Mouse (Mus musculus) small intestine, adult 2 months (tissue): ENCODE data around the gene Hps5. TPM values are rescaled to one million over a fixed set of nuclear protein-coding genes. Genes with fewer than 3 reads are reported as not detected.
"Not testable (repeated sequence)": the region's sequence is repeated elsewhere in the genome, so short reads cannot be mapped to it uniquely, and the experiment has no call there.

ENCODE experiments used
- H3K27ac ChIP-seq: fragments of 200-500 bp; 2 replicates; pipeline ENCODE4 v1.5.1; 2012; ENCODE audit warnings: low read depth, low read length, control low read depth, inconsistent platforms; ENCODE audit not compliant: insufficient read depth
- H3K27me3 ChIP-seq: fragments of 200-500 bp; 2 replicates; pipeline ENCODE4 v1.6.1; 2012; ENCODE audit warnings: mild to moderate bottlenecking, moderate library complexity, low read length, inconsistent platforms; ENCODE audit not compliant: control insufficient read depth, insufficient read depth
- H3K36me3 ChIP-seq: fragments of 200-500 bp; 2 replicates; pipeline ENCODE4 v1.6.1; 2012; ENCODE audit warnings: mild to moderate bottlenecking, low read length, control low read depth, inconsistent platforms; ENCODE audit not compliant: control insufficient read depth, insufficient read depth
- H3K4me1 ChIP-seq: fragments of 200-500 bp; 2 replicates; pipeline ENCODE4 v1.6.1; 2012; ENCODE audit warnings: low read length, inconsistent platforms, mixed read lengths; ENCODE audit not compliant: control insufficient read depth, insufficient read depth, insufficient read length
- H3K4me3 ChIP-seq: fragments of 200-500 bp; 2 replicates; pipeline ENCODE4 v1.5.1; 2012; ENCODE audit warnings: low read depth, mild to moderate bottlenecking, control low read depth, inconsistent platforms, low read length, moderate library complexity
- CTCF ChIP-seq: fragments of 200-500 bp; IDR thresholded peaks from 2 replicates; pipeline ENCODE4 v1.5.1; 2012; ENCODE audit warnings: low read depth, mild to moderate bottlenecking, control low read depth, inconsistent platforms, low read length, moderate library complexity, mixed read lengths; ENCODE audit not compliant: insufficient replicate concordance, insufficient read length; ENCODE audit errors: extremely low read depth
- POLR2A ChIP-seq: fragments of 200-500 bp; IDR thresholded peaks from 2 replicates; pipeline ENCODE4 v1.6.1; 2012; ENCODE audit warnings: low read depth, mild to moderate bottlenecking, control low read depth, inconsistent platforms, low read length, moderate library complexity
- WGBS: fragments of 180-500 bp; shearing (Covaris S2); methylation state at CpG from one replicate; pipeline ENCODE4 v1.1.7; 2018; 5-methylcytosine and 5-hydroxymethylcytosine counted together
- polyA plus RNA-seq: library from polyadenylated mRNA; depleted of rRNA; stranded (reverse); fragments of >200 nt; gene quantifications from 2 replicates; pipeline ENCODE4 v1.2.3, GENCODE M21; 2012

The Hps5 gene
- polyA plus RNA-seq, 1 experiment, result 22.7 TPM

DNA sequence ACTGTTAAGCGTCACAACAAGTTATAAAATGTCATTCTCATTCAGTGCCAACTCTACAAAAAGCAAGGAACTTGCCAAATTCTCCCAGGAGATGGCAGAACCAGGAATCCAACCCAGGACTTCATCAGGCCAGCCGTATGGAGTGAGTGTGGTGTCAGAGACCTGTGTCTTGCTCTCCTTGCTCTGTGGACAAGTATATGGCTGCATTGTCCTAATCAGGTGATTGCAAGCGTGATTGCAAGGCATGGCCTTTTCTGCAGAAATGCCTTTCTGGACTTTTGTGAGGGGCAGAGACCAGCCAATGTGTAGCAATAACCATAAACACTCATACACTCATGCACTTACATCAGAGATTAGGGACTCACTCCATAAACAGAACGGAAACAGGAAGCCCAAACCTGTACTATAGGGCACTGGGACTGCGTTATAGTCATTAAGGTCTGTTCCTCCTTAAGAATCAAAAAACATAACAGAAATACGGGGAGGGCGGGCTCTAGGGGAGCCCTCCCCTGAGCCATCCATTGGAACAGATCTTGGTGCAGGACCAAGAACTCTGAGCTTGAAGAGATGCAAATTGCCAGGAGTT, 37.9 kb upstream of the Hps5 start:
- H3K27me3 ChIP-seq, result no peaks in the 10 kb centered on the region
- peak overlapping the region; percentile 98 for H3K27ac ChIP-seq
- 24% methylated on average over 7 of the region's 7 CpGs for WGBS
- TF ChIP-seq CTCF (no peak), POLR2A (no peak)
- H3K4me3 ChIP-seq, result no peak overlapping the region
- peaks cover 52% of the 10 kb centered on the region for H3K4me1 ChIP-seq
- no peaks in the 10 kb centered on the region for H3K36me3 ChIP-seq

- TF ChIP-seq CTCF (no peak), POLR2A (peak; percentile 19; the same call in 1 of the 2 replicates)
- Histone ChIP-seq H3K27me3 (no peaks in the 10 kb centered on the region), H3K4me1 (peaks cover 48% of the 10 kb centered on the region), H3K27ac (peak overlapping the region; percentile 98), H3K36me3 (no peaks in the 10 kb centered on the region), H3K4me3 (no peak overlapping the region)
- 17% methylated on average over 6 of the region's 6 CpGs for WGBS
Observed at GRCm38 (mm10) chr7:46833266-46833665, 37.4 kb upstream of the Hps5 start.

DNA sequence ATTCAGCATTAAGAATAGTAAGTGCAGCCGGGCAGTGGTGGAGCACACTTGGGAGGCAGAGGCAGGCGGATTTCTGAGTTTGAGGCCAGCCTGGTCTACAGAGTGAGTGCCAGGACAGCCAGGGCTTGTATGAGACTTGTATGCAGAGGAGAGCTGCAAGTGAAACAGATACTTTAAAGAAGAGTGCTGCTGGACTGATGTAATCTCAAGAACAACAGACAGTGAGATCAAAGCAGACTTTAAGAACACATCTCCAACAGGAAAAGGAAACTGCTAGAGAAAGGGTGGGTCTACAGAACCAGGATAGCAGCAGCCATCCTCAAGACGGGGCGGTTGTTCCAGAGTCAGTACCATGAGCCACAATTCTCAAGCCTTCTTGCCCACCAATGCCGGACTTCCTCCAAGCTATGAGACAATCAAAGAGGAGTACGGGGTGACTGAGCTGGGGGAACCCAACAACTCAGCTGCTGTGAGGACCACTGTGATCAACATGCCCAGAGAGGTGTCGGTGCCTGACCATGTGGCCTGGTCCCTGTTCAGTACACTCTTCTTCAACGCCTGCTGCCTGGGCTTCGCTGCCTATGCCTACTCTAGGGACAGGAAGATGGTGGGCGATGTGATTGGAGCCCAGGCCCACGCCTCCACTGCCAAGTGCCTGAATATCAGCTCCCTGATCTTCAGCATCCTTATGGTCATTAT, 36.4 kb upstream of the Hps5 start:
- Histone ChIP-seq H3K27ac (peak overlapping the region; percentile 95), H3K4me1 (peaks cover 45% of the 10 kb centered on the region)
- not testable (repeated sequence) for H3K36me3 ChIP-seq, H3K27me3 ChIP-seq, H3K4me3 ChIP-seq
- WGBS, result 92% methylated on average over 11 of the region's 11 CpGs

DNA sequence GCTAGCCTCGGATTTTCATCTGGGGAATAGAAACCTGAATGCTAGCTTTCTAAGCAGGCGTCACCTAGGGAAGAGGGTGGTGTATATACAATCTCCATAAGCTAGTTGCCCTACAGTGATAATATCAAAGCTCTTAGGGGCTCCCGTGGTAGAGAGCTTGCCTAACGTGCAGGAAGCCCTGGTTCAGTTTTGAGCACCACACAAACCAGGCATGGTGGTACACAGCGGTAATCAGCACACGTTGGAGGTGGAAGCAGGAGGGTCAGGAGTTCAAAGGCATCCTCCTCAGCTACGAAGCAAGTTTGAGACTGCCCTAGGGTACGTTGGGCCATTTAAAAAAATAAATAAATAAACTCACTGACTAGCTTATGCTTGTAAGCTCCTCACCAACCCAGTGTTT, 35.8 kb upstream of the Hps5 start:
- no peak for TF ChIP-seq POLR2A
- no peak for TF ChIP-seq CTCF
- H3K27ac ChIP-seq, result peak overlapping the region; percentile 95

DNA sequence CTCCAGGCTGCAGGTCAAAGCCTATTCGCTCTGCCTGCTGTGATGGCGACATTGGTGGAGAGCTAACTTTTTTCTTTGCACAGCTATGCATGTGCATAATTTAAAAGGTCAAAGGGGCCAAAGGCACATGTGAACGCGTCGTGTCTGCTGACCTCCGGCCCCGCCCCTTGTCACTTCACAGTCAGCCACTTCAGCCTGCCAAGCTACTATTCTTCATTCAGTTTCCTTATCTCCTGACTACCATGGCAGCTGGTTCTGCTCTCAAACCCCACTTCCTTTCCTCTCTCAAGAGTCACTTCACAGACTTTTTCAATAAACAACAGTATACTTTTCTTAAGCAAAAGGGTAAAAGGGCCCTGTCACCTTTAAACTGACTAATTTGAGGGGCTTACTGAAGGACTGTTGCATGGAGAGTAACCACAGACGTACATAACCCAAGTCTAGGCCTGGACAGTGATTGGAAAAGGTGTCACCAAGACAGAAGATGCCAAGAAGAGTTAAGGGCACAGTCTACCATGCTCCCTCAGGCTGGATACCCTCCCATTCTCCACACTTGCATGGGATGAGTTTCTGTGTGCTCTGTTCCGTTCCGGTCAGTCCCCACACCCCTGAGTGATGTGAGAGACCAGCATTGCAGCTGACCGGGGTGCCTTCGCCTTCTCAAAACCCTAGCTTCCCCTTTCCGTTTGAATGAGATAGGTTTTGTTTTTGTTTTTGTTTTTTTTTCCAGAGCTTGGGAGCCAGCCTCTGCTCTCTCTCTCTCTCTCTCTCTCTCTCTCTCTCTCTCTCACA, 35.1 kb upstream of the Hps5 start:
- H3K27ac ChIP-seq, result peak overlapping the region; percentile 95

More for the DNA sequence above, 35.8 kb upstream of the Hps5 start:
- 83% methylated on average over 8 of the region's 8 CpGs for WGBS
- H3K4me1 ChIP-seq, result peaks cover 46% of the 10 kb centered on the region
- no peaks in the 10 kb centered on the region for H3K36me3 ChIP-seq
- H3K27me3 ChIP-seq, result no peaks in the 10 kb centered on the region
- H3K4me3 ChIP-seq, result no peak overlapping the region

GRCm38 (mm10) chr7:46829911-46830310, 34.0 kb upstream of the Hps5 start:
- Histone ChIP-seq H3K27ac (peak overlapping the region; percentile 95), H3K36me3 (no peaks in the 10 kb centered on the region), H3K4me1 (peaks cover 45% of the 10 kb centered on the region), H3K27me3 (no peaks in the 10 kb centered on the region), H3K4me3 (no peak overlapping the region)
- WGBS, result 37% methylated on average over 12 of the region's 12 CpGs
- TF ChIP-seq POLR2A (no peak), CTCF (no peak)

More for the DNA sequence above, 35.1 kb upstream of the Hps5 start:
- Histone ChIP-seq H3K4me1 (peaks cover 44% of the 10 kb centered on the region), H3K36me3 (no peaks in the 10 kb centered on the region), H3K4me3 (no peak overlapping the region), H3K27me3 (no peaks in the 10 kb centered on the region)
- TF ChIP-seq POLR2A (no peak), CTCF (no peak)
- 35% methylated on average over 13 of the region's 13 CpGs for WGBS

DNA sequence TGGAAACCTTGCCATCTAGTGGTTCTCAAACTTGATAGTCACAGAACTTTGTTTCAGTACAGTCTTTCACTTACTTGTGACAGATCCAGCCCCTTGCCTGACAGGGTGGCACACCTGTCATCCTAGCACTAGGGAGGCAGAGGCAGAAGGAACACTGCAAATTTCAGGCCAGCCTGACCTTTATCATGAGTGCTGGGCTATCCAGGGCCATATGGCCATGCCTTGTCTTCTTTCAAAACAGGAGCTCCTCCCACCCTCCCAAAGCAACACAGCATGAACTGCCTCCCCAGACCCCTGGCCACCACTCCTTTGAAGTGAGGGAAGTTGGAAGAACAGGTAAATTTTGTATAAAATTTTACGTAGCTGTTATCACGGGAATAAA, 31.9 kb upstream of the Hps5 start:
- Histone ChIP-seq H3K36me3 (peaks cover 9% of the 10 kb centered on the region), H3K27me3 (no peaks in the 10 kb centered on the region), H3K4me3 (no peak overlapping the region), H3K27ac (peak overlapping the region; percentile 58; the same call in 1 of the 2 replicates), H3K4me1 (peaks cover 39% of the 10 kb centered on the region)
- TF ChIP-seq POLR2A (no peak), CTCF (no peak)
- 83% methylated on average over 2 of the region's 2 CpGs for WGBS
